Comparison of ENCODE assay signal across 1 mouse cellular context in genomic region chr11:49251380-49251761, GRCm38 (mm10).
TF ChIP-seq lines count a peak whose summit lies in the region.

No protein-coding gene starts in this region.

TF ChIP-seq in CH12.LX, 34 proteins besides CTCF, POLR2A, EP300 and RAD21:
- 0 out of 2 replicates have a peak, but pooled peaks have one; percentile 43 for TF ChIP-seq SIN3A (IDR thresholded peaks at IDR 0.05; ENCODE audit: low read length)
- no peak for TF ChIP-seq GABPA (IDR thresholded peaks at IDR 0.05; ENCODE audit: insufficient replicate concordance, low read depth, low read length)
- TF ChIP-seq POLR2AphosphoS2 (IDR thresholded peaks at IDR 0.05; ENCODE audit: low read depth, low read length): no peak
- TF ChIP-seq CHD2 (IDR thresholded peaks at IDR 0.05; ENCODE audit: low read length): no peak
- no peak for TF ChIP-seq ZNF384 (IDR thresholded peaks at IDR 0.05; ENCODE audit: low read depth, low read length)
- TF ChIP-seq MAZ (IDR thresholded peaks at IDR 0.05; ENCODE audit: low read depth, low read length): 0 out of 2 replicates have a peak, but pooled peaks have one; percentile 46
- TF ChIP-seq CHD1 (IDR thresholded peaks at IDR 0.05; ENCODE audit: low read depth, low read length): peak; percentile 84; the same call in 1 of the 2 replicates
- TF ChIP-seq NRF1 (IDR thresholded peaks at IDR 0.05; ENCODE audit: low read depth, low read length): no peak
- 0 out of 2 replicates have a peak, but pooled peaks have one; percentile 30 for TF ChIP-seq KAT2A (IDR thresholded peaks at IDR 0.05; ENCODE audit: insufficient replicate concordance, low read length)
- TF ChIP-seq RCOR1 (conservative IDR thresholded peaks at IDR 0.05; ENCODE audit: low read depth, low read length): 0 out of 2 replicates have a peak, but pooled peaks have one; percentile 42
- peak; percentile 45; the same call in 1 of the 2 replicates for TF ChIP-seq ZMIZ1 (IDR thresholded peaks at IDR 0.05; ENCODE audit: low read depth, low read length)
- TF ChIP-seq MAX (IDR thresholded peaks at IDR 0.05; ENCODE audit: low read length): 0 out of 2 replicates have a peak, but pooled peaks have one; percentile 27
- 0 out of 2 replicates have a peak, but pooled peaks have one; percentile 17 for TF ChIP-seq TCF12 (IDR thresholded peaks at IDR 0.05; ENCODE audit: low read depth, low read length)
- peak; percentile 51; the same call in 1 of the 2 replicates for TF ChIP-seq MXI1 (IDR thresholded peaks at IDR 0.05; ENCODE audit: low read depth, low read length)
